Mouse (Mus musculus): ENCODE data around the gene Ttll7. TPM values are rescaled to one million over a fixed set of nuclear protein-coding genes. Genes with fewer than 3 reads are reported as not detected.

Gene Ttll7
- total and polyA plus RNA-seq, 2 experiments: 0.21 to 1.8 TPM

DNA sequence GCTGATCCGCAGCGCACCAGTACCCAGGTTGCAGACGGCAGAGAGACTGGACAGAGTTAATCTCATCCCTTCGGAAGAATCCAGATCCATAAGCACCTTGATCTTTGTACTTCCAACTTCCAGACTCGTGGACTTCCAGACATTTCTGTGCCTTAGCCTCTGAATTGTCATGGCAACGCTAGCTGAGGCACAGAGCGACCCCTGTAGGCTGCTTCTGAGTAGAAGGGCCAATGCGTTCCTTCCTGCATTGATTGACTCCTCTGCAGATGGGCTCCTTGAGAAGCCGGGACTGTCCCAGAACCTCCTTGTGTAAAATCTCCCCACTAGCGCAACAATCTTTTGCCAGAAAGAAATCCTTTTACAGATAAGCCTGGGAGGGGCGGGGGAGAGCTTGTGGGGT is 177.6 kb downstream of the Ttll7 start:
- Histone ChIP-seq H3K27ac (replicated peaks; ENCODE audit: insufficient read depth, low read depth, low read length) (no peak overlapping the region), H3K79me2 (ENCODE audit: control insufficient read depth, insufficient read depth, low read length) (no peaks in the 10 kb centered on the region), H3K9ac (ENCODE audit: low read depth, low read length) (no peak overlapping the region), H3K4me3 (ENCODE audit: insufficient read depth, low read depth, low read length) (no peak overlapping the region), H3K36me3 (ENCODE audit: control insufficient read depth, insufficient read depth, low read length) (no peaks in the 10 kb centered on the region), H3K4me1 (ENCODE audit: control insufficient read depth, insufficient read depth, low read length) (no peaks in the 10 kb centered on the region), H3K27me3 (ENCODE audit: control insufficient read depth, insufficient read depth, low read length) (no peaks in the 10 kb centered on the region)
- DNase-seq (ENCODE audit: extremely low read depth, low read depth, low spot score): no peak
- 79% methylated on average over 11 of the region's 11 CpGs for WGBS
- no peak for TF ChIP-seq POLR2A (IDR thresholded peaks at IDR 0.05; ENCODE audit: extremely low read depth, insufficient read depth, low read length)
- TF ChIP-seq CTCF (IDR thresholded peaks at IDR 0.05; ENCODE audit: low read depth, low read length): no peak

DNA sequence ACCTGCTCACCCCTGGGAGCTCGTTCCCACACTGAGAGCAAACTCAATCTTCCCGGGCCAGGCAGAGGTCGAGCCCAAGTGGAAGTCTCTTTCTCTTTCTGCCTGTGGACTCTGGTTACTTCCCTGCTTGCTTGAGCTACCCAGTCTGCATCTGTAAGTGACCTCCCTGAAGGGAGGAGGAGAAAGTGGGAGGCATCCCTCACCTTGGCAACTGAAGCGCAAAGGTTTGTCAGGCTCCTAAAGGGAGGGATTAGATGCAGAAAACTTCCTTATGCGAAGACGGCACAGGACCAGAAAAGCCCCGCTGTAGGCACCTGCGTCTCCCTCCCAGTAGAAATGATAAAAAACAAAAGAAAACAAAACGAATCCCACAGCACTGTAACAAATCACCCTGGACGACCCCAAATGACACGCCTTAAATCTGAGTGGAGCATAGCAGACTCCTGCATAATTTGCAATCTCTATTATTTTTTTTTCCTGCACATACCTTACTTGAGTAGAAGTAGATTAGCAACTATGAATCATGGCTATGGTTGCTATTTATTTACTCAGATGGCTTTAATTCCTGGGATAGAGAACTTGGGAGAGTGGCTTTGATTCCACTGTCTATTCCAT is 178.2 kb downstream of the Ttll7 start:
- TF ChIP-seq CTCF (IDR thresholded peaks at IDR 0.05; ENCODE audit: low read depth, low read length) (no peak), POLR2A (IDR thresholded peaks at IDR 0.05; ENCODE audit: extremely low read depth, insufficient read depth, low read length) (no peak)
- H3K36me3 ChIP-seq (ENCODE audit: control insufficient read depth, insufficient read depth, low read length): no peaks in the 10 kb centered on the region
- no peaks in the 10 kb centered on the region for H3K27me3 ChIP-seq (ENCODE audit: control insufficient read depth, insufficient read depth, low read length)
- DNase-seq (ENCODE audit: extremely low read depth, low read depth, low spot score): no peak
- no peak overlapping the region for H3K4me3 ChIP-seq (ENCODE audit: insufficient read depth, low read depth, low read length)
- H3K79me2 ChIP-seq (ENCODE audit: control insufficient read depth, insufficient read depth, low read length): no peaks in the 10 kb centered on the region
- no peaks in the 10 kb centered on the region for H3K4me1 ChIP-seq (ENCODE audit: control insufficient read depth, insufficient read depth, low read length)
- H3K27ac ChIP-seq (replicated peaks; ENCODE audit: insufficient read depth, low read depth, low read length): no peak overlapping the region
- 60% methylated on average over 11 of the region's 11 CpGs for WGBS
- no peak overlapping the region for H3K9ac ChIP-seq (ENCODE audit: low read depth, low read length)

Other genes with a start within 250 kb of the Ttll7 start
- 11.0 and 15.6 TPM in 2 replicates for gene Dnase2b, start 236.8 kb upstream of the Ttll7 start, total RNA-seq (2014; rRNA removed)
- 6.2 and 6.6 TPM in 2 replicates for gene Dnase2b, start 236.8 kb upstream of the Ttll7 start, polyA plus RNA-seq (2012; rRNA removed)
- not detected in 2 replicates for gene 4930503B20Rik, start 201.1 kb upstream of the Ttll7 start, total RNA-seq (2014; rRNA removed)
- not detected in 2 replicates for gene 4930503B20Rik, start 201.1 kb upstream of the Ttll7 start, polyA plus RNA-seq (2012; rRNA removed)
- gene Samd13, start 166.8 kb upstream of the Ttll7 start, total RNA-seq (2014; rRNA removed): not detected in 2 replicates
- gene Samd13, start 166.8 kb upstream of the Ttll7 start, polyA plus RNA-seq (2012; rRNA removed): 0.22 TPM in 1 of 2 replicates, not detected in the other
- gene Prkacb, start 39.4 kb upstream of the Ttll7 start, total RNA-seq (2014; rRNA removed): 32.8 and 35.1 TPM in 2 replicates
- 11.4 and 13.1 TPM in 2 replicates for gene Prkacb, start 39.4 kb upstream of the Ttll7 start, polyA plus RNA-seq (2012; rRNA removed)